Mouse (Mus musculus): ENCODE results near the gene Dnaaf5. TPM values are rescaled to one million over a fixed set of nuclear protein-coding genes. Genes with fewer than 3 reads are reported as not detected.

Gene Dnaaf5
- 2.3 TPM for polyA plus RNA-seq (2014; fragmentation: Illumina TruSeq; extraction: RNeasy Lipid Tissue Mini Kit (QIAGEN cat#74804); ENCODE audit: low read depth, low replicate concordance)

DNA sequence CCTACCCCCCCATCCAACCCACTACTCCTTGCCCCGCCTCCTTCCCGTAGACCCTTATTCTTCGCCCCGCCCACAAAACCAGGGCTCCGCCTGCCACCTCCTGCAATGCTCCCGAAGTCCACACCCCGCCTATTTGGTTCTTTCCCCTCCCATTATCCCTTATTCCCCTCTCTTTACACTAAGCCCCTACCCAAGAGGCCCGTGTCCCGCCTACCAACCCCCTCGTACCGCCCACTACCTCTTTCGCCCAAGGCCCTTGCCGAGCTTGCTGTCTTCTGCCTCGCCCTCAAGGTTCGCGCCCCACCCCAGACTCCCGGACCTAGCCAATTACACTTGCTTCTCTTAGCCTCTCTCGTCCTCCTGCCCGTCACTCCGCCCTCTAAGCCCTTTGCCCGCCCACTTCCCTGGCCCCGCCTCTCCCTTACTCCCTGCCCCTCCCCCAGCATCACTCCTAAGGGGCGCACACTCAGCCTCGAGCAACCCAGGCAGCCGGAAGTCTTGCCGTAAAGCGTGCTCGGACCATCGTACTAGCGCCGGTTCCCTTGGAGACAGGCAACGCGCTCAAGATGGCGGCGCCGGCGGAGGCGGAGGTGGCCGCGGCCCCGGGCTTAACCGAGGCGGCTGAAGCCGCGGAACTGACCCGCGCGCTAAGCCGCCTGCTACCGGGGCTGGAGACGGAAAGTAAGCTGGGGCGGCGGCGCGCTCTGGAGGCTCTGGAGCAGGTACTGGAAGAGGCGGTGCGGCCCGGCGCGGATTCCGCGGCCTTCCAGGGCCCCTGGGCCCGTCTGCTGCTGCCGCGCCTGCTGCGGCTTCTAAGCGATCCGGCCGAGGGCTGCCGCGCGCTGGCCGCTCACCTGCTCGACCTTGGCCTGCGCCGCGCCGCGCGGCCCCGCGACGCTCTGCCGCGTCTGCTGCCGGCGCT lies at the start of gene Dnaaf5, which contains the start of gene Prkar1b:
Gene Dnaaf5 (plus strand): TSS at position 543 of the 922 bp plus-strand sequence.
Gene Prkar1b (minus strand): TSS at position 321 of the 922 bp plus-strand sequence.

DNA sequence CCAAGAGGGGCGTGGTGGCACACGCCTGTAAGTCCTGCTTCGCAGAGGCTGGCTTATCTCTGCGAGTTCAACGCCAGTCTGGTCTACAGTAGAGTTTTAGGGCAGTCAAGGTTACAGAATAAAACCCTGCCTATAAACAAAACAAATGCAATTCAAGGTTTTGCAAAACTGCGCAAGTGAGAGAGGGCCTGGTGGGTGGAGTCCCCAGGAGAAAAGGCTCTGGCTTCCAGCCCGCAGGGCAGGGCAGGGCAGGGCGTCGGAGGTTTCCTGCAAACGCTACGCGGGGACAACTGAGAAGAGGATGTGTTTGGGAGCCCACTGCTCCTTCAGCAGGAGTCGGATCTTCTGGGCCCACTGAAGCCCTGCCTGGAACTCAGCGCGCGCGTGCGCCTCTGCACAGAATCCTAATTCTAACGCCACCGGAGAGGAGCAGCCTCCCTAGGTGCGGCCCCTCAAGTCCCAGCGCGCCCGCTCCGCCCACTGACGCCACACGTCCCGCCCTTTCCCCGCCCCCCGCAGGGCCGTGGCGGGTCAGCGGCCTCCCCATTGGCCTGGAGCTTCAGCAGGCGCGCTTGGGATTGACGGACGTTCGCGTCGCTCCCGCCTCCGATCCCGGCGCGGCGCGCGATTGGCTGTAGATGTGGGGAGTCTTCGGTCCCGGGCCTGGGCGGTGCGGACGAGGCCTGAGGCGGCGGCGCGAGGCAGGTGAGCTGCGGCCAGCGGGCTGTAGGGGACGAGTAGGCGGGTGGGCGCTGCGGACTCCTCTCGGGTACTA lies 50.2 kb downstream of the Dnaaf5 start, which contains the start of gene Sun1:
Gene Sun1 (plus strand): TSS at position 643 of the 775 bp plus-strand sequence.

Other genes starting within 250 kb of the Dnaaf5 start
- 2.1 TPM for gene Pdgfa, start 152.9 kb upstream of the Dnaaf5 start, polyA plus RNA-seq (2014; fragmentation: Illumina TruSeq; extraction: RNeasy Lipid Tissue Mini Kit (QIAGEN cat#74804); ENCODE audit: low read depth, low replicate concordance)
- gene Prkar1b, start 222 bp upstream of the Dnaaf5 start, polyA plus RNA-seq (2014; fragmentation: Illumina TruSeq; extraction: RNeasy Lipid Tissue Mini Kit (QIAGEN cat#74804); ENCODE audit: low read depth, low replicate concordance), result not detected
- 3.8 TPM for gene Sun1, start 50.4 kb downstream of the Dnaaf5 start, polyA plus RNA-seq (2014; fragmentation: Illumina TruSeq; extraction: RNeasy Lipid Tissue Mini Kit (QIAGEN cat#74804); ENCODE audit: low read depth, low replicate concordance)
- 4.2 TPM for gene Get4, start 102.1 kb downstream of the Dnaaf5 start, polyA plus RNA-seq (2014; fragmentation: Illumina TruSeq; extraction: RNeasy Lipid Tissue Mini Kit (QIAGEN cat#74804); ENCODE audit: low read depth, low replicate concordance)
- not detected for gene Adap1, start 175.4 kb downstream of the Dnaaf5 start, polyA plus RNA-seq (2014; fragmentation: Illumina TruSeq; extraction: RNeasy Lipid Tissue Mini Kit (QIAGEN cat#74804); ENCODE audit: low read depth, low replicate concordance)
- gene Cox19, start 201.2 kb downstream of the Dnaaf5 start, polyA plus RNA-seq (2014; fragmentation: Illumina TruSeq; extraction: RNeasy Lipid Tissue Mini Kit (QIAGEN cat#74804); ENCODE audit: low read depth, low replicate concordance), result 10.4 TPM
- not detected for gene Cyp2w1, start 202.4 kb downstream of the Dnaaf5 start, polyA plus RNA-seq (2014; fragmentation: Illumina TruSeq; extraction: RNeasy Lipid Tissue Mini Kit (QIAGEN cat#74804); ENCODE audit: low read depth, low replicate concordance)
- gene Gpr146, start 227.5 kb downstream of the Dnaaf5 start, polyA plus RNA-seq (2014; fragmentation: Illumina TruSeq; extraction: RNeasy Lipid Tissue Mini Kit (QIAGEN cat#74804); ENCODE audit: low read depth, low replicate concordance), result 10.5 TPM